Mouse (Mus musculus) megakaryocyte, embryonic 14.5 days (primary cell): ENCODE measurements at regions not wholly inside any gene's neighbourhood (a gene's known extent, or its start where the extent isn't known, plus 50 kb on each side); places are given as distances from the start of the nearest gene placed in this dataset.

Source experiments
- FLI1 ChIP-seq: IDR thresholded peaks from 2 replicates; pipeline ENCODE4 v1.6.1; 2012; ENCODE audit warnings: low read length, inconsistent platforms, mixed read lengths
- GATA1 ChIP-seq: IDR thresholded peaks from 3 replicates; pipeline ENCODE4 v1.6.1; 2012; ENCODE audit warnings: mixed read lengths, low read length, inconsistent platforms, borderline replicate concordance

DNA sequence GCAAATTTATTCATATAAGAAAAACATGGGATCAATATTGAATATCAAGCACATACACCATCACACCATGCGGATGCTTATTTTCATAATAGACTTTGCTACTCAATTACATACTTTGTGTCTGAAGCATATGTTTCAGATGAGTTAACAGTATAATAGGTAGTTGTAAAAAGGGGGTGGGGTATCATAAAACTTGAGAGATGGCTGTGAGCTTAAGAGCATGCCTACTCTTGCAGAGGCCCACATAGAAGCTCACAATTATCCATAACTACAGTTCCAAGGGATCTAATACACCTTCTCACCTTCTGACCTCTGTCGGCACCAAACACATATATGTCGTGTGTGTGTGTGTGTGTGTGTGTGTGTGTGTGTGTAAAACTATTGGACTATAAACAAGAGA lies 597.7 kb upstream of the Intu start:
- no peak for TF ChIP-seq GATA1
- no peak for TF ChIP-seq FLI1
